Mouse (Mus musculus) liver, embryonic 11.5 days (tissue): ENCODE data around the gene Uncx. TPM values are rescaled to one million over a fixed set of nuclear protein-coding genes. Genes with fewer than 3 reads are reported as not detected.

Source experiments
- polyA plus RNA-seq: library from polyadenylated mRNA; unstranded; fragments of >200 nt; fragmentation: Nextera tagmentation; extraction: Ambion mirVana; gene quantifications from 2 replicates; pipeline ENCODE4 v1.2.1, GENCODE M21; 2014

The Uncx gene
- polyA plus RNA-seq, 1 experiment from 2014 or later, result not detected

Other genes starting within 250 kb of the Uncx start
- gene Adap1, start 217.9 kb upstream of the Uncx start, polyA plus RNA-seq, result 7.2 and 8.1 TPM in 2 replicates
- gene Cox19, start 192.1 kb upstream of the Uncx start, polyA plus RNA-seq, result 98.1 and 103 TPM in 2 replicates
- not detected in 2 replicates for gene Cyp2w1, start 190.9 kb upstream of the Uncx start, polyA plus RNA-seq
- gene Gpr146, start 165.8 kb upstream of the Uncx start, polyA plus RNA-seq, result 13.4 and 15.1 TPM in 2 replicates
- 1.5 and 1.6 TPM in 2 replicates for gene C130050O18Rik, start 138.2 kb upstream of the Uncx start, polyA plus RNA-seq
- 0.38 and 0.58 TPM in 2 replicates for gene Gper1, start 120.3 kb upstream of the Uncx start, polyA plus RNA-seq
- gene 3110082I17Rik, start 83.0 kb upstream of the Uncx start, polyA plus RNA-seq, result 49.4 and 52.0 TPM in 2 replicates
- gene Zfand2a, start 58.9 kb upstream of the Uncx start, polyA plus RNA-seq, result 4.6 and 5.7 TPM in 2 replicates
- 17.1 and 18.5 TPM in 2 replicates for gene Micall2, start 192.8 kb downstream of the Uncx start, polyA plus RNA-seq
- 34.9 TPM in 2 replicates for gene Ints1, start 232.2 kb downstream of the Uncx start, polyA plus RNA-seq
- 30.4 and 35.1 TPM in 2 replicates for gene Mafk, start 248.0 kb downstream of the Uncx start, polyA plus RNA-seq